In the genomic region with DNA sequence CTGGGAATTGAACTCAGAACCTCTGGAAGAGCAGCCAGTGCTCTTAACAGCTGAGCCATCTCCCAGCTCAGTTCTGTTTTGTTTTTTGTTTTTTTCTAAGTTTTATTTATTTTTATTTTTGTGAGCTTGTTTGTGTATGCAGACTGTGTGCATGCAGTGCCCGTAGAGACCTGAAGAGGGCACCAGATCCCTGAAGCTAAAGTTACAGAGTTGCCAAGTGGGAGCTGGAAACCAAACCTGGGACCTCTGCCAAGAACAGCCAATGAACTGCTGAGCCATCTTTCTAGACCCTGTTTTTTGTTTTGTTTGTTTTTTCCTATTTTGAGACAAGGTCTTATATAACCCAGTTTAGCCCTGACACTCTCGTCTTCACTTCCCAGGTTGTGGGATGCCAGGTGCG, we compare ENCODE assay signal across 24 mouse cellular contexts. TPM values are rescaled to one million over a fixed set of nuclear protein-coding genes. Genes with fewer than 3 reads are reported as not detected.
DNase-seq lines count a peak whose midpoint lies in the region; ATAC-seq and TF ChIP-seq lines count a peak whose summit lies in the region.
"Had no signal": no experiment of that assay in that cellular context is flagged by ENCODE, and none has a peak within 500 bp of the region (broad histone marks: within the 10 kb centered on the region; RNA-seq: fewer than 3 reads in every experiment).

No protein-coding gene starts in this region.

- ATAC-seq in forebrain, postnatal 0 days, result no peak
- ATAC-seq in forebrain, embryonic 14.5 days, result no peak
- ATAC-seq: activated CD4-positive, CD25-positive, alpha-beta regulatory T cell, adult 4 months; forebrain, embryonic 13.5 days; midbrain, embryonic 13.5 days; Patski had no signal

- H3K36me3 ChIP-seq in forebrain, postnatal 0 days (ENCODE audit: insufficient read depth), result no peaks in the 10 kb centered on the region
- no peaks in the 10 kb centered on the region for H3K36me3 ChIP-seq in forebrain, embryonic 14.5 days (ENCODE audit: control insufficient read depth, insufficient read depth, low read length)
- no peaks in the 10 kb centered on the region for H3K36me3 ChIP-seq in E14TG2a.4 (ENCODE audit: insufficient read depth, low read length)
- H3K36me3 ChIP-seq: hindbrain, embryonic 10.5 days; limb, embryonic 10.5 days; midbrain, embryonic 13.5 days; neural tube, embryonic 12.5 days had no signal

- no peak for DNase-seq in forebrain, postnatal 0 days
- DNase-seq in forebrain, embryonic 14.5 days (ENCODE audit: low spot score), result no peak
- DNase-seq in layer of hippocampus, adult 2 months (ENCODE audit: low spot score in 2 of 2), result no peak
- no peak for DNase-seq in layer of hippocampus, adult 9-11 months
- DNase-seq in gastrocnemius, postnatal 25 days, result no peak
- DNase-seq: adrenal gland, postnatal 10 days; cerebellum, adult 8-10 months; kidney, adult 18-20 months; lung, adult 2 months; right cerebral cortex, postnatal 25 days; spleen, adult 18-20 months; thymus, adult 18-20 months; thymus, postnatal 36 days had no signal

- 97% methylated on average over 3 of the region's 3 CpGs for WGBS in forebrain, postnatal 0 days
- 98% methylated on average over 3 of the region's 3 CpGs for WGBS in forebrain, embryonic 14.5 days

- no peaks in the 10 kb centered on the region for H3K4me1 ChIP-seq in forebrain, postnatal 0 days (ENCODE audit: insufficient read depth)
- H3K4me1 ChIP-seq in forebrain, embryonic 14.5 days (ENCODE audit: control insufficient read depth, insufficient read depth, low read length), result no peaks in the 10 kb centered on the region
- H3K4me1 ChIP-seq in E14TG2a.4 (replicated peaks; ENCODE audit: low read depth, low read length), result peaks cover 13% of the 10 kb centered on the region
- no peaks in the 10 kb centered on the region for H3K4me1 ChIP-seq in brown adipose tissue, adult 24 weeks (ENCODE audit: control insufficient read depth, insufficient read depth, insufficient read length, low read length)
- H3K4me1 ChIP-seq: forebrain, embryonic 13.5 days; midbrain, embryonic 13.5 days; neural tube, embryonic 12.5 days had no signal

- H3K4me3 ChIP-seq in forebrain, postnatal 0 days (ENCODE audit: low read depth, low read length), result no peak overlapping the region
- no peak overlapping the region for H3K4me3 ChIP-seq in forebrain, embryonic 14.5 days (ENCODE audit: low read depth, low read length)
- no peak overlapping the region for H3K4me3 ChIP-seq in layer of hippocampus, adult 2 months
- H3K4me3 ChIP-seq in E14TG2a.4 (replicated peaks; ENCODE audit: low read length), result no peak overlapping the region
- no peak overlapping the region for H3K4me3 ChIP-seq in brown adipose tissue, adult 24 weeks (ENCODE audit: insufficient read depth, low read depth, low read length)
- H3K4me3 ChIP-seq: forebrain, embryonic 13.5 days; heart, embryonic 10.5 days; hindbrain, embryonic 10.5 days; limb, embryonic 10.5 days; midbrain, embryonic 13.5 days; neural tube, embryonic 12.5 days had no signal

- TF ChIP-seq CTCF in forebrain, postnatal 0 days (IDR thresholded peaks at IDR 0.05; ENCODE audit: low read depth), result 0 out of 2 replicates have a peak, but pooled peaks have one; percentile 3
- TF ChIP-seq CTCF in layer of hippocampus, adult 2 months (conservative IDR thresholded peaks at IDR 0.05), result peak; percentile 35
- TF ChIP-seq CTCF in E14TG2a.4 (conservative IDR thresholded peaks at IDR 0.05; ENCODE audit: low read length), result peak; percentile 77

- no peak overlapping the region for H3K9ac ChIP-seq in forebrain, postnatal 0 days
- no peak overlapping the region for H3K9ac ChIP-seq in forebrain, embryonic 14.5 days (ENCODE audit: low read length)
- H3K9ac ChIP-seq: forebrain, embryonic 13.5 days; midbrain, embryonic 13.5 days; neural tube, embryonic 12.5 days had no signal

- H3K4me2 ChIP-seq in forebrain, postnatal 0 days (ENCODE audit: low read depth), result no peak overlapping the region
- no peak overlapping the region for H3K4me2 ChIP-seq in forebrain, embryonic 14.5 days (ENCODE audit: low read length)
- H3K4me2 ChIP-seq: forebrain, embryonic 13.5 days; midbrain, embryonic 13.5 days; neural tube, embryonic 12.5 days had no signal

- no peaks in the 10 kb centered on the region for H3K9me3 ChIP-seq in forebrain, postnatal 0 days (ENCODE audit: low read length)
- H3K9me3 ChIP-seq in forebrain, embryonic 14.5 days (replicated peaks; ENCODE audit: control insufficient read depth, low read length), result no peaks in the 10 kb centered on the region
- peaks cover 6% of the 10 kb centered on the region for H3K9me3 ChIP-seq in E14TG2a.4 (ENCODE audit: low read length)
- H3K9me3 ChIP-seq: heart, embryonic 10.5 days; limb, embryonic 10.5 days; neural tube, embryonic 12.5 days had no signal

- no peak overlapping the region for H3K27ac ChIP-seq in forebrain, postnatal 0 days (ENCODE audit: low read depth, low read length)
- H3K27ac ChIP-seq in forebrain, embryonic 14.5 days (ENCODE audit: low read depth, low read length), result no peak overlapping the region
- H3K27ac ChIP-seq in layer of hippocampus, adult 2 months, result no peak overlapping the region
- H3K27ac ChIP-seq in brown adipose tissue, adult 24 weeks (replicated peaks; ENCODE audit: low read depth, low read length), result peak overlapping the region; percentile 45; the same call in 1 of the 2 replicates
- H3K27ac ChIP-seq: forebrain, embryonic 13.5 days; heart, embryonic 10.5 days; hindbrain, embryonic 10.5 days; limb, embryonic 10.5 days; midbrain, embryonic 13.5 days; neural tube, embryonic 12.5 days had no signal

- H3K27me3 ChIP-seq in forebrain, postnatal 0 days (ENCODE audit: insufficient read depth, low read length), result no peaks in the 10 kb centered on the region
- no peaks in the 10 kb centered on the region for H3K27me3 ChIP-seq in forebrain, embryonic 14.5 days (replicated peaks; ENCODE audit: control insufficient read depth, insufficient read depth, low read length)
- H3K27me3 ChIP-seq in E14TG2a.4 (ENCODE audit: insufficient read depth, low read length), result no peaks in the 10 kb centered on the region
- H3K27me3 ChIP-seq: forebrain, embryonic 13.5 days; megakaryocyte, embryonic 14.5 days; midbrain, embryonic 13.5 days; neural tube, embryonic 12.5 days; Patski had no signal

RNA-seq across cellular contexts. Expression of a gene that starts 18.0 kb away (rescaled TPM):
- total RNA-seq in forebrain, postnatal 0 days (2014; rRNA removed), result 0.29 and 0.69 TPM in 2 replicates
- polyA plus RNA-seq in forebrain, postnatal 0 days (2015; fragmentation: Nextera tagmentation; extraction: Ambion mirVana), result 0.19 and 0.39 TPM in 2 replicates
- polyA plus RNA-seq in forebrain, embryonic 14.5 days (2014; fragmentation: Nextera tagmentation; extraction: Ambion mirVana), result 0.22 and 0.42 TPM in 2 replicates
- under 1 TPM; 0.29 to 0.31 TPM for total RNA-seq in layer of hippocampus, adult 2 months (2021)
- polyA plus RNA-seq in brown adipose tissue, adult 24 weeks (2012; ENCODE audit: insufficient read depth, insufficient read length, missing spikeins), result 0.33 TPM in 1 of 2 replicates, not detected in the other
- 1 to 10 TPM in 1 of 2 experiments, under 1 TPM in 1; 0.75 to 1.5 TPM for total RNA-seq in gastrocnemius, postnatal 25 days (2021)

RNA-seq across cellular contexts. Expression of a gene that starts 52.4 kb away (rescaled TPM):
- 4.2 and 5.3 TPM in 2 replicates for total RNA-seq in forebrain, postnatal 0 days (2014; rRNA removed)
- polyA plus RNA-seq in forebrain, postnatal 0 days (2015; fragmentation: Nextera tagmentation; extraction: Ambion mirVana), result 2.8 and 4.1 TPM in 2 replicates
- 5.0 and 5.6 TPM in 2 replicates for polyA plus RNA-seq in forebrain, embryonic 14.5 days (2014; fragmentation: Nextera tagmentation; extraction: Ambion mirVana)
- 1 to 10 TPM; 3.6 to 4.3 TPM for total RNA-seq in layer of hippocampus, adult 2 months (2021)
- not detected in 2 replicates for polyA plus RNA-seq in brown adipose tissue, adult 24 weeks (2012; ENCODE audit: insufficient read depth, insufficient read length, missing spikeins)
- total RNA-seq in gastrocnemius, postnatal 25 days (2021), result under 1 TPM; 0.43 to 0.62 TPM

Comparison
In these comparisons a context has a peak if more than half of its experiments do, and no peak if none do; other contexts are left out.
1. CTCF ChIP-seq: peak in every context shown above with its lines; median percentile 77 in E14TG2a.4; 35 in layer of hippocampus, adult 2 months; 3 in forebrain, postnatal 0 days.